25 mouse cellular contexts compared by ENCODE assay signal in the genomic region with DNA sequence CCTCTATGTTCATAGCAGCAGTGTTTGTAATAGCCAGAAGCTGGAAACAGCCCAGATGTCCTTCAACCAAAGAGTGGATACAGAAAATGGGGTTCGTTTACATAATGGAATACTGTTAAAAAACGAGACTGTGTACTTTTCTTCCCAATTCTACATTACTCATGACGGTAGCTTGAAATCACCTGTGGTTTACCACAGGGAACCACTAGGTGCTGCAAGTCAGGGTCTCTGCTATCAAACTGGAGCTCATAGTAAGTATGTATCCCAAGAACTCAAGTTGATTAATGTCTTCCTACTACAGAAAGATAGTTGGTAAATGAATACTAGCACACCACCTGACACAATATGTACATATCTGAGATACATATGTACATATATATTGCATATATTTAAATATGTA. TPM values are rescaled to one million over a fixed set of nuclear protein-coding genes. Genes with fewer than 3 reads are reported as not detected.
A peak's percentile ranks its signal among the peaks of the same experiment; 100 is the strongest.
DNase-seq lines count a peak whose midpoint lies in the region; ATAC-seq and TF ChIP-seq lines count a peak whose summit lies in the region.
"Had no signal": no experiment of that assay in that cellular context is flagged by ENCODE, and none has a peak within 500 bp of the region (broad histone marks: within the 10 kb centered on the region; RNA-seq: fewer than 3 reads in every experiment).

No protein-coding gene starts in this region.

- peaks cover 0 to 20% of the 10 kb centered on the region in 2 experiments for H3K36me3 ChIP-seq in CH12.LX (replicated peaks in 1 of 2; ENCODE audit: control insufficient read depth in 1 of 2, insufficient read depth in 1 of 2, low read length in 1 of 2)
- H3K36me3 ChIP-seq in midbrain, embryonic 16.5 days (ENCODE audit: control insufficient read depth, insufficient read depth, low read length): no peaks in the 10 kb centered on the region
- H3K36me3 ChIP-seq: embryonic facial prominence, embryonic 12.5 days; forebrain, embryonic 15.5 days had no signal

- no peak overlapping the region for H3K9ac ChIP-seq in CH12.LX (ENCODE audit: insufficient read depth, low read depth)
- H3K9ac ChIP-seq in midbrain, embryonic 16.5 days (ENCODE audit: low read depth, low read length): no peak overlapping the region
- H3K9ac ChIP-seq: embryonic facial prominence, embryonic 12.5 days; forebrain, embryonic 13.5 days; forebrain, embryonic 15.5 days; forebrain, postnatal 0 days had no signal

- no peaks in the 10 kb centered on the region for H3K79me2 ChIP-seq in CH12.LX (replicated peaks; ENCODE audit: control insufficient read depth, extremely low read depth, insufficient read depth, poor library complexity, severe bottlenecking)

- TF ChIP-seq RAD21 in CH12.LX (IDR thresholded peaks at IDR 0.05; ENCODE audit: low read depth, low read length): no peak

- no peak overlapping the region for H3K4me3 ChIP-seq in CH12.LX (replicated peaks in 1 of 3; ENCODE audit: low read depth in 2 of 3, low read length in 2 of 3, poor library complexity in 1 of 3)
- H3K4me3 ChIP-seq in midbrain, embryonic 16.5 days (ENCODE audit: low read depth, low read length): no peak overlapping the region
- H3K4me3 ChIP-seq: embryonic facial prominence, embryonic 10.5 days; embryonic facial prominence, embryonic 12.5 days; forebrain, embryonic 13.5 days; forebrain, embryonic 15.5 days had no signal

- DNase-seq in CH12.LX (ENCODE audit: extremely low read depth): peak; percentile 12
- DNase-seq in gastrocnemius, postnatal 14 days: no peak
- no peak for DNase-seq in cerebellum, adult 9-10 months
- no peak for DNase-seq in kidney, adult 9 months
- DNase-seq: adrenal gland, adult 8-10 months; adrenal gland, postnatal 14 days; adrenal gland, postnatal 36 days; B cell, adult 2 months; cerebellum, adult 11-12 months; cerebellum, adult 2 months; cerebellum, adult 9-11 months; cerebellum, postnatal 14 days; cerebellum, postnatal 36 days; forebrain, postnatal 0 days had no signal

- 91% methylated on average over 3 of the region's 3 CpGs for WGBS in midbrain, embryonic 16.5 days

- no peak overlapping the region for H3K4me2 ChIP-seq in CH12.LX (ENCODE audit: insufficient read depth, low read depth, poor library complexity, severe bottlenecking)
- H3K4me2 ChIP-seq in midbrain, embryonic 16.5 days (ENCODE audit: low read length): no peak overlapping the region
- H3K4me2 ChIP-seq: embryonic facial prominence, embryonic 12.5 days; forebrain, embryonic 13.5 days; forebrain, embryonic 15.5 days had no signal

- in situ Hi-C loops in CH12.LX (cut with MboI; ENCODE audit: low pct_ligation_motif_present, low pct_unique_long_range_greater_than_20kb, low sequenced_read_pairs): no loop called here

- no peak for TF ChIP-seq EP300 in CH12.LX (IDR thresholded peaks at IDR 0.05; ENCODE audit: low read length)

- ATAC-seq in common myeloid progenitor, adult 5-6 weeks (replicated peaks; ENCODE audit: low read depth, poor library complexity, severe bottlenecking): peak; percentile 72
- peak; percentile 80 to 87 for ATAC-seq in hematopoietic stem cell, adult 5-6 weeks (replicated peaks in 1 of 2; ENCODE audit: insufficient read depth in 1 of 2, low FRiP score in 2 of 2, low TSS enrichment in 1 of 2, low read depth in 1 of 2, poor library complexity in 2 of 2, severe bottlenecking in 2 of 2)
- peak; percentile 55 for ATAC-seq in megakaryocyte progenitor cell, adult 5-6 weeks (replicated peaks; ENCODE audit: poor library complexity)
- no peak for ATAC-seq in midbrain, embryonic 16.5 days
- ATAC-seq: activated CD4-positive, CD25-positive, alpha-beta regulatory T cell, adult 4 months; CD4-positive, CD25-positive, alpha-beta regulatory T cell, adult 4 months; forebrain, embryonic 13.5 days; forebrain, embryonic 15.5 days; forebrain, postnatal 0 days; Patski had no signal

- TF ChIP-seq CTCF in CH12.LX (conservative IDR thresholded peaks at IDR 0.05 in 1 of 2, IDR thresholded peaks at IDR 0.05 in 1 of 2; ENCODE audit: low read depth in 2 of 2, low read length in 2 of 2): no peak

- H3K27me3 ChIP-seq in CH12.LX (replicated peaks): no peaks in the 10 kb centered on the region
- no peaks in the 10 kb centered on the region for H3K27me3 ChIP-seq in midbrain, embryonic 16.5 days (ENCODE audit: control insufficient read depth, insufficient read depth, low read depth, low read length)
- H3K27me3 ChIP-seq: embryonic facial prominence, embryonic 12.5 days; forebrain, embryonic 13.5 days; forebrain, embryonic 15.5 days; Patski had no signal

- intact Hi-C loops in gastrocnemius, postnatal 14 days (cut with DNase I; ENCODE audit: low total_unique reads): no loop called here

- H3K4me1 ChIP-seq in CH12.LX (ENCODE audit: control insufficient read depth in 1 of 2, insufficient read depth in 2 of 2): no peaks in the 10 kb centered on the region
- H3K4me1 ChIP-seq in midbrain, embryonic 16.5 days (ENCODE audit: control insufficient read depth, insufficient read depth, low read length): no peaks in the 10 kb centered on the region
- H3K4me1 ChIP-seq: embryonic facial prominence, embryonic 10.5 days; embryonic facial prominence, embryonic 12.5 days; forebrain, embryonic 13.5 days; forebrain, embryonic 15.5 days had no signal

- dilution Hi-C loops in CH12.LX (cut with MboI; ENCODE audit: extremely low pct_ligation_motif_present, extremely low pct_unique_long_range_greater_than_20kb, low sequenced_read_pairs): no loop called here

- no peaks in the 10 kb centered on the region for H3K9me3 ChIP-seq in CH12.LX (replicated peaks; ENCODE audit: low read length)
- H3K9me3 ChIP-seq in midbrain, embryonic 16.5 days (replicated peaks; ENCODE audit: control insufficient read depth, low read length, poor library complexity, severe bottlenecking): no peaks in the 10 kb centered on the region
- H3K9me3 ChIP-seq: embryonic facial prominence, embryonic 10.5 days; embryonic facial prominence, embryonic 12.5 days; forebrain, embryonic 13.5 days; forebrain, embryonic 15.5 days had no signal

- TF ChIP-seq POLR2A in CH12.LX (IDR thresholded peaks at IDR 0.05; ENCODE audit: low read depth, low read length): no peak

- no peak overlapping the region for H3K27ac ChIP-seq in CH12.LX (ENCODE audit: insufficient read depth, low read depth)
- H3K27ac ChIP-seq in midbrain, embryonic 16.5 days (ENCODE audit: low read length): no peak overlapping the region
- H3K27ac ChIP-seq: embryonic facial prominence, embryonic 10.5 days; embryonic facial prominence, embryonic 12.5 days; forebrain, embryonic 13.5 days; forebrain, embryonic 15.5 days had no signal

TF ChIP-seq in CH12.LX, 34 proteins besides CTCF, POLR2A, EP300 and RAD21:
- TF ChIP-seq SIN3A (IDR thresholded peaks at IDR 0.05; ENCODE audit: low read length): no peak
- no peak for TF ChIP-seq RCOR1 (conservative IDR thresholded peaks at IDR 0.05; ENCODE audit: low read depth, low read length)
- no peak for TF ChIP-seq CHD1 (IDR thresholded peaks at IDR 0.05; ENCODE audit: low read depth, low read length)
- TF ChIP-seq E2F4 (IDR thresholded peaks at IDR 0.05; ENCODE audit: insufficient replicate concordance, low read depth, low read length): no peak
- TF ChIP-seq ZC3H11A (IDR thresholded peaks at IDR 0.05; ENCODE audit: low read depth, low read length): no peak
- no peak for TF ChIP-seq MEF2A (IDR thresholded peaks at IDR 0.05; ENCODE audit: borderline replicate concordance, low read depth, low read length)
- no peak for TF ChIP-seq TBP (conservative IDR thresholded peaks at IDR 0.05; ENCODE audit: low read depth, low read length)
- no peak for TF ChIP-seq JUN (IDR thresholded peaks at IDR 0.05; ENCODE audit: insufficient read depth, low read depth, low read length)
- no peak for TF ChIP-seq ETS1 (conservative IDR thresholded peaks at IDR 0.05; ENCODE audit: low read depth, low read length)
- no peak for TF ChIP-seq ZMIZ1 (IDR thresholded peaks at IDR 0.05; ENCODE audit: low read depth, low read length)
- no peak for TF ChIP-seq NELFE (IDR thresholded peaks at IDR 0.05; ENCODE audit: low read depth, low read length)
- no peak for TF ChIP-seq USF1 (IDR thresholded peaks at IDR 0.05; ENCODE audit: low read depth, low read length)
- TF ChIP-seq MXI1 (IDR thresholded peaks at IDR 0.05; ENCODE audit: low read depth, low read length): no peak
- TF ChIP-seq TCF12 (IDR thresholded peaks at IDR 0.05; ENCODE audit: low read depth, low read length): no peak
- no peak for TF ChIP-seq USF2 (conservative IDR thresholded peaks at IDR 0.05; ENCODE audit: low read depth, low read length)

RNA-seq across cellular contexts. Expression of gene Pla2g4c, which starts 3.0 kb away (rescaled TPM):
- total RNA-seq in CH12.LX (2012; rRNA removed) (0.17 and 0.55 TPM in 2 replicates), CH12.LX (2014; rRNA removed) (1.1 TPM in 2 replicates)
- polyA plus RNA-seq in CH12.LX (2012; ENCODE audit: insufficient read length, low read depth): 1.4 and 1.7 TPM in 2 replicates
- total RNA-seq in common myeloid progenitor, adult 5-6 weeks (2017): 4.0 and 4.7 TPM in 2 replicates
- 1.9 and 3.0 TPM in 2 replicates for total RNA-seq in hematopoietic stem cell, adult 5-6 weeks (2017)
- total RNA-seq in megakaryocyte progenitor cell, adult 5-6 weeks (2015): 0.89 and 1.2 TPM in 2 replicates
- 1.5 and 1.8 TPM in 2 replicates for total RNA-seq in megakaryocyte progenitor cell, adult 5-6 weeks (2017)
- total RNA-seq in gastrocnemius, postnatal 14 days (2021): under 1 TPM in 1 of 2 experiments, not detected in 1; 0.08 TPM
- polyA plus RNA-seq in midbrain, embryonic 16.5 days (2015; fragmentation: Nextera tagmentation; extraction: Ambion mirVana): 0.62 and 0.86 TPM in 2 replicates
- polyA plus RNA-seq: forebrain, postnatal 0 days had no signal

RNA-seq across cellular contexts. Expression of gene Zswim9, which starts 42.9 kb away (rescaled TPM):
- 3.8 and 4.2 TPM in 2 replicates for total RNA-seq in CH12.LX (2012; rRNA removed)
- 1.2 and 1.3 TPM in 2 replicates for total RNA-seq in CH12.LX (2014; rRNA removed)
- polyA plus RNA-seq in CH12.LX (2012; ENCODE audit: insufficient read length, low read depth): 5.1 and 5.5 TPM in 2 replicates
- total RNA-seq in common myeloid progenitor, adult 5-6 weeks (2017): 4.8 and 6.9 TPM in 2 replicates
- total RNA-seq in hematopoietic stem cell, adult 5-6 weeks (2017): 7.1 and 7.2 TPM in 2 replicates
- total RNA-seq in megakaryocyte progenitor cell, adult 5-6 weeks (2015): 2.4 and 3.2 TPM in 2 replicates
- 3.4 and 4.7 TPM in 2 replicates for total RNA-seq in megakaryocyte progenitor cell, adult 5-6 weeks (2017)
- total RNA-seq in gastrocnemius, postnatal 14 days (2021): 1 to 10 TPM; 4.5 to 5.4 TPM
- polyA plus RNA-seq in midbrain, embryonic 16.5 days (2015; fragmentation: Nextera tagmentation; extraction: Ambion mirVana): 12.9 and 15.2 TPM in 2 replicates

RNA-seq across cellular contexts. Expression of gene Lig1, which starts 44.3 kb away (rescaled TPM):
- total RNA-seq in CH12.LX (2012; rRNA removed) (82.4 and 86.2 TPM in 2 replicates), CH12.LX (2014; rRNA removed) (34.8 and 42.0 TPM in 2 replicates)
- polyA plus RNA-seq in CH12.LX (2012; ENCODE audit: insufficient read length, low read depth): 163 and 204 TPM in 2 replicates
- 94.5 and 102 TPM in 2 replicates for total RNA-seq in common myeloid progenitor, adult 5-6 weeks (2017)
- 70.4 and 138 TPM in 2 replicates for total RNA-seq in hematopoietic stem cell, adult 5-6 weeks (2017)
- 113 and 128 TPM in 2 replicates for total RNA-seq in megakaryocyte progenitor cell, adult 5-6 weeks (2015)
- total RNA-seq in megakaryocyte progenitor cell, adult 5-6 weeks (2017): 76.5 and 96.9 TPM in 2 replicates
- 1 to 10 TPM; 4.2 to 4.4 TPM for total RNA-seq in gastrocnemius, postnatal 14 days (2021)
- polyA plus RNA-seq in midbrain, embryonic 16.5 days (2015; fragmentation: Nextera tagmentation; extraction: Ambion mirVana): 31.7 and 33.6 TPM in 2 replicates

Comparison
In these comparisons a context has a peak if more than half of its experiments do, and no peak if none do; other contexts are left out.
1. RNA of gene Lig1, which starts 44.3 kb away (total RNA-seq): 70.4 to 138 TPM in hematopoietic stem cell, adult 5-6 weeks, 76.5 to 128 TPM in megakaryocyte progenitor cell, adult 5-6 weeks, 94.5 to 102 TPM in common myeloid progenitor, adult 5-6 weeks and 34.8 to 86.2 TPM in CH12.LX; 4.2 to 4.4 TPM in gastrocnemius, postnatal 14 days; every median in the first group is over 4 times any median in the second.